Mouse (Mus musculus): Measurements from ENCODE around the gene Uba5. TPM values are rescaled to one million over a fixed set of nuclear protein-coding genes. Genes with fewer than 3 reads are reported as not detected.

The Uba5 gene
- polyA plus RNA-seq (2012; ENCODE audit: insufficient read depth, insufficient read length, missing spikeins) = 15.2 and 21.2 TPM in 2 replicates

DNA sequence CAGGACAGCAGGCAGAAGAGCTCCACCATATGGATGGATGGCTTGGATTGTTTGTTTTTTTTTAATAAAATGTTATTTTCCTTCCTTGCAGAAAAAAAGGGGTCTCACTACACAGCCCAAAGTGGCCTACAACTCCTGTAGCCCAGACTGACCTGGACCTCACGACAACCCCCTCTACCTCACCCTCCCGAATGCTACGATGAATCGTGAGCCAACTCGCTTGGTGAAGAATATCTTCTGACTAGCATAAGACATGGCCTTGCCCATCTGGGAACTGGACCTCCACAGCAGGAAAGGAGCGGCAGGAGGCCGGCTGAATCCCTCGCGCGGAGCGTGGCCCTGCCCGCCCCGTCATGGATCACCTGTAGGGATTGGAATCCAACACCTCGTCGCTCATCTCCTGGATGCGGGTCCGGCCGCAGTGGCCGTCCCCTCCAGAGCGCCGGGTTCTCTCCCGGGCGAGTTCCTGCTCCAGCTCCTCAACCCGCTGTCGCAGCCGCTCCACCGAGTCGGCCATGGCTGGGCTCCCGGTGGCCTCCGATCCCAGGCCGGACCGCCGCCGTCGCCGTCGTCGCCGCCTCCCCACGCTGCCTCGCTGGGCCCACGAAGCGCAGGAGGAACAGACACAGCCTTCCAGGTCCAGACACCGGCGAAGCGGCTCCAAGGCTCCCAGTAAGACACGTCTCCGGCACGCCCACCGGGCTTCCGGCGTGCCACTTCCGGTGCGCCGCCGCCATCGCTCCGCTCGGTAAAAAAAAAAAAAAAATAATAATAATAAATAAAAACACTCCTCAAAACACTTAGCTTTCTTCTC lies at the start of gene Uba5:
Gene Uba5, minus strand, starts transcription at position 705 of the 814 bp plus-strand sequence.
- H3K27ac ChIP-seq (replicated peaks; ENCODE audit: low read depth, low read length) = peak within 1 kb of the TSS; percentile 93
- H3K4me1 ChIP-seq (ENCODE audit: control insufficient read depth, insufficient read depth, insufficient read length, low read length) = peaks cover 5% of the 10 kb centered on the region; the same call in 1 of the 2 replicates
- peak within 1 kb of the TSS; percentile 82 for H3K4me3 ChIP-seq (ENCODE audit: insufficient read depth, low read depth, low read length)

DNA sequence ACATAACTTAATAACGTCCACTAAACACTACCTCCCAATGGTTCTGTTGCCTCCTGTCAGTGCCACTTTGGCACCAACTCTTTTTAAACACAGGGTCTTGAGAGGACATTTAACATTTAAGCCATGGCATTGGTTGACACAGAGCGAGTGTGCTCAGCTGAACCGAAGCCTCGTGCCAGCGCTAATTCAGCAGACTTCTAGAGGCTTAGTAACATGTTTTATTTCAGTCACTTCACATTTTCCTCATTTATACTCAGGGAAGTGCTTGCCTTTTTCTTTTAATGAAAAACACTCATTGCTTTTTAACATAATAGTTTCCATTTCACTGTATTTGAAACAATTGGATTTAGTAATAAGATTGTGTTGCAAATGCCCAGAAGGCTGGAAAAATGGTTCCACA lies 46.2 kb upstream of the Uba5 start:
- H3K27ac ChIP-seq (replicated peaks; ENCODE audit: low read depth, low read length) = no peak overlapping the region
- H3K4me3 ChIP-seq (ENCODE audit: insufficient read depth, low read depth, low read length) = no peak overlapping the region
- H3K4me1 ChIP-seq (ENCODE audit: control insufficient read depth, insufficient read depth, insufficient read length, low read length) = no peaks in the 10 kb centered on the region

DNA sequence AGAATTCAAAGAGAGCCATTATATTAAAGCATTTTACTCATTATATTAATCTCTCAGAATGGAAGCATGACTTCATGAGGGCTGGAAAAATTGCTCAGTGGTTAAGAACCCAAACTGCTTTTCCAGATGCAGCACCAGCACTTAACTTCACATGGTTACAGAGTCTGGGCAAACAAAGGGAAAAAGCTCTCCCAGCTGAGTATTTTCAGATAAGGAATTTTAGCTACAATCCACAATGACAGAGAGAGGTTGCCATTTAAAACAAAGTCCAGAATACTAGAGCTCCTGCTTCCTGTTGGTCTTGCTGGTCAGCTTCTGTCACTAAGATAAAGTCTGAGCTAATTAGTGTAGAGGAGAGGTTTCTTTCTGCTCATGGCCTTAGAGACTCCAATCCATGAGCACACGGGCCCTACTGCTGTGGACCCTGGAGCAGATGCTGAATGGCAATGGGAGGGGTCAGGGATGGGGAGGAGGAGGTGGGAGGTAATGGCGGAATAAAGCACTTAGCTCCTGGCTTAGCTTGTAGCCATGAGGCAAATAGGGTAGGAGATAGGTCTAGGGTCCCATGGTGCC lies 45.7 kb upstream of the Uba5 start:
- no peak overlapping the region for H3K27ac ChIP-seq (replicated peaks; ENCODE audit: low read depth, low read length)
- H3K4me1 ChIP-seq (ENCODE audit: control insufficient read depth, insufficient read depth, insufficient read length, low read length) = no peaks in the 10 kb centered on the region

DNA sequence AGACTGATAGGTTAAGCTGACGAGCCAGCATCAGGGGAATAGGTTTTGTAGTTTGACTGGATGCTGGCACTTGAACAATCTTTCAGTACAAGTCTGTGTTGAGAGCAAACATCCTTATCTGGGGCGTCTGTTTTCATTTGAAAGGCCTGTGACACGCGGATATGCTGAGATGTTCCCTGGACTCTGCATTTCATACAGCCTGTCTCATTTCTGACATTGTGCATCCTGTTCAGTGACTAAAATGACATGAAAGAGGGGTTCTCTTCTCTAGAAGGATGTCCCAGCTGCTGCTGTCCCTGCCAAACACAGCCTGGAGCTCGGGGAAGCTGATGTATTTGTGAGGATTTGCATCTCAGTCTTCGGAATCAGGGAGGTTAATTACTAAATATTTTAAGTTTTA lies 44.5 kb upstream of the Uba5 start:
- Histone ChIP-seq H3K4me3 (ENCODE audit: insufficient read depth, low read depth, low read length) (no peak overlapping the region), H3K27ac (replicated peaks; ENCODE audit: low read depth, low read length) (no peak overlapping the region), H3K4me1 (ENCODE audit: control insufficient read depth, insufficient read depth, insufficient read length, low read length) (no peaks in the 10 kb centered on the region)

More for the DNA sequence above, 45.7 kb upstream of the Uba5 start:
- no peak overlapping the region for H3K4me3 ChIP-seq (ENCODE audit: insufficient read depth, low read depth, low read length)

DNA sequence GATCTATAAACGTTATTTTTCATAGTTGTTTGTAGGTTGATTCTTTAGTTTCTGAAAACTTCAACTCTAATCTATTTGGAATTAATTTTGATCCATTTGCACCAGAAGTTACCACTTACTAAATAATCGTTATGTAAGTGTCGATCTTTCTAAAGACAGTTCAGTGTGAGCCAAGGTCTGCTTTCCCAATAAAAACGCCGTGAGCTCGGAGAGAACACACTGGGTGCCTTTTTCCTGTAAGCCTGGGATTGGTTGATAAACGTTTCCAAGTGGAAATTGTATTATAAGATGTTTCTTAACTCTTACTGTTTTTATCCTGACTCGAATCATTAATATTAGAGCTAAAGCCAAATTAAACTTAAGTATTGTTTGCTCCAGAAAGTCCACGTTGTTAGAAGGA lies 44.0 kb upstream of the Uba5 start:
- H3K27ac ChIP-seq (replicated peaks; ENCODE audit: low read depth, low read length) = no peak overlapping the region
- H3K4me1 ChIP-seq (ENCODE audit: control insufficient read depth, insufficient read depth, insufficient read length, low read length) = no peaks in the 10 kb centered on the region

DNA sequence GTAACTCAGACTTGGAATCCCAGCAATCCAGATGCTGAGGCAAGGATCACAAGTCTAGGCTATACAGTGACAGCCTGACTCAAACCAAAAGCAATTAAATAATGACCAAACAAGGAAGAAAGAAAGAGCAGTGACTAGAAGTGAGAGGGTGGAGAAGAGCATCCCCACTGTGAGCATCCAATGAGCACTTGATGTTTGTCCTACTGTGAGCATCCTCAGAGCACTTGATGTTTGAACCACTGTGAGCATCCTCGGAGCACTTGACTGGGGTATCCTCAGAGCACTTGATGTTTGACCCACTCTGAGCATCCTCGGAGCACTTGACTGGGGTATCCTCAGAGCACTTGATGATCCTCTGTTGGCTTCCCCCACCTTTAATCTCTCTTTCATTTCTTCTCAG lies 42.1 kb upstream of the Uba5 start:
- no peaks in the 10 kb centered on the region for H3K4me1 ChIP-seq (ENCODE audit: control insufficient read depth, insufficient read depth, insufficient read length, low read length)
- no peak overlapping the region for H3K27ac ChIP-seq (replicated peaks; ENCODE audit: low read depth, low read length)
- H3K4me3 ChIP-seq (ENCODE audit: insufficient read depth, low read depth, low read length) = no peak overlapping the region

More for the DNA sequence above, 44.0 kb upstream of the Uba5 start:
- H3K4me3 ChIP-seq (ENCODE audit: insufficient read depth, low read depth, low read length) = no peak overlapping the region

DNA sequence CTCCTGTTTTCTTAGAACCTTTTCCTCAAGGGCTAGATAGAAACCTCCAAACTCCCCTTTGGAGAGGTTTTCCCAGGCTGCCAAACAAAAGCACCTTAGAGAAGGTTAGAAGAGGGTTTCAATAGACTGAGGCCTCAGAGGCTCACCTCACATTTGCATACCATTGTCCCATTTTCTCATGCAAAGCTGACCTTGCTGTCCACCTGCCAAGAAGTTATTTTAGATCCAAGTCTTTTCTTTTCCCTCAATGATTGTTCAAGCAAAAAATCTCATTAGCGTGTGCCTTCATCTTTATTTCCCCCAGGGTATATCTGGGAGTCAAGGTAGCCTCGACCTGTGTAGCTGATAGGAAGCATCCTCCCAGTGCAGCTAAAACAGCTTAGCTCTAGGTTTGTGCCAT lies 40.0 kb upstream of the Uba5 start:
- Histone ChIP-seq H3K4me3 (ENCODE audit: insufficient read depth, low read depth, low read length) (no peak overlapping the region), H3K27ac (replicated peaks; ENCODE audit: low read depth, low read length) (no peak overlapping the region), H3K4me1 (ENCODE audit: control insufficient read depth, insufficient read depth, insufficient read length, low read length) (no peaks in the 10 kb centered on the region)

DNA sequence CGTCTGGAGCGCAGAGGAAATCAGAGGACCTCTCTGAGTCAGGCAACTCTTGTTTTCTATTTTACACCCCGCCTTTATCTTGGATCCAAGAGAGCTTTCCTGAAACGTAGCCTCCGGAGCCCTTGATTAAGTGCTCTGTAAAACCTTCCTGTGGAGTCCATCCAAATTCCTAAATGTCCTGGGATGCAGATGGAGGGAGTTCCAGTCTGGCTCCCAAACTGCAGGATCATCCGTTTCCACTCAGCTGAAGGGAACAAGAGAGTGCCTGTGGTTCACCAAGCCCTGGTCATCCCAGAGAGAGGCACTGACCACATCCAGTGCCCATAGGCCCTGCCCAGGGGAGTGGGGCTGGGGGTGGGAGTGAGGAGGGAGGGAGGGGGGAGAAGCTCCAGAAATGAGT lies 39.4 kb upstream of the Uba5 start:
- no peaks in the 10 kb centered on the region for H3K4me1 ChIP-seq (ENCODE audit: control insufficient read depth, insufficient read depth, insufficient read length, low read length)
- no peak overlapping the region for H3K27ac ChIP-seq (replicated peaks; ENCODE audit: low read depth, low read length)
- H3K4me3 ChIP-seq (ENCODE audit: insufficient read depth, low read depth, low read length) = no peak overlapping the region

DNA sequence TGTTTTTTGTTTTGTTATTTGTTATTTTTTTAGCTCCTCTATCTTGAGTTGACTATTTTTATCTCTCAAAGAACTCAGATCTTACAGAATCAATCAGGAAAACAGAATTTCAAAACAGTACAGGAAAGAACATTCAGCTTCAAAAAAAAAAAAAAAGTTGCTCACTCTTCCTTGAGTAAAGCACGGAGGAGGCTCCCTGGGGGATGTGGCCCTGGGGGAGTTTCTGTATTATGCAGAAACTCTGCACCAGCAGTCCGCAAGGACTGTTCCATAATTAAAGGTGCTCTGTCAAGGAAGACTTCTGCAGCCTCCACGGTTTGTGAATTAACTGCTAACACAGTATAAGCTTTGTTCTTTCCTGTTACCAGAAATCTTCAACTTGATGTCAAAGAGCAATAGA lies 38.5 kb upstream of the Uba5 start:
- no peaks in the 10 kb centered on the region for H3K4me1 ChIP-seq (ENCODE audit: control insufficient read depth, insufficient read depth, insufficient read length, low read length)
- no peak overlapping the region for H3K27ac ChIP-seq (replicated peaks; ENCODE audit: low read depth, low read length)
- H3K4me3 ChIP-seq (ENCODE audit: insufficient read depth, low read depth, low read length) = no peak overlapping the region

DNA sequence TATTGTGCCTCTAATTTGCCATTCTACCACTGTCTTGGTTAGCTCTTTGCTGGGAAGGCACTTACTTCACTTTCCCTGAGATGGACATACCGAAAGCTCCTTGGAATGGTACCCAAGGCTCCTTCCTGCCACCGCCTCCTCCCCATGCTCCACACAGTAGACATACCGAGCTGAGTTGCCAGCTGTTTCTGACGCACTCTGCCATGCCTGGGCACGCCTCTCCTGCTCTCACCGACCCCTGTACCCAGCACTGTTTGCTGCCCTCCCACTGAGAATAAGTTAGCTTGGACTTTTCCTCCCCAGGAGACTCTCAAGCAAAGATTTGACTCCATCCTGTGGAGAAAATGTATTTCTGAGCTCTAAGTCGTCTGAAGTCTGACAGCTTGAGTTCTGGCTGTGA lies 37.9 kb upstream of the Uba5 start:
- Histone ChIP-seq H3K4me3 (ENCODE audit: insufficient read depth, low read depth, low read length) (no peak overlapping the region), H3K4me1 (ENCODE audit: control insufficient read depth, insufficient read depth, insufficient read length, low read length) (no peaks in the 10 kb centered on the region), H3K27ac (replicated peaks; ENCODE audit: low read depth, low read length) (no peak overlapping the region)

DNA sequence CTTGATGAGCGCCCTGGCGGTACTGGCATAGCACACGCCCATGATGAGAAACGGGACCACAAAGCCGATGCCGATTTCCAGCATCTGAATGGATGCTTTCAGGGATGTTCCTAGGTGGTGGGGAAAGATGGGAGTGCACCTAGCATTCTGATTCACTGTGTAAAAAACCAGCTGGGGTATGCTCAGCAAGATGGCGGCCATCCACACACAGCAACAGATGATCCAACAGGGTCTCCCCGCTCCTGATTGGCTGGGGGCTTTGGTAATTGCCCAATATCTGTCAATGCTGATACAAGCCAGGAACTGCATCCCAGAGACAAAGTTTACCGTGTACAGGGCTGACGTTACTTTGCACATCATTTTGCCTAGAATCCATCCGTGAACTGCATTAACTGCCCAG lies 36.1 kb upstream of the Uba5 start:
- no peaks in the 10 kb centered on the region for H3K4me1 ChIP-seq (ENCODE audit: control insufficient read depth, insufficient read depth, insufficient read length, low read length)
- no peak overlapping the region for H3K4me3 ChIP-seq (ENCODE audit: insufficient read depth, low read depth, low read length)
- no peak overlapping the region for H3K27ac ChIP-seq (replicated peaks; ENCODE audit: low read depth, low read length)

DNA sequence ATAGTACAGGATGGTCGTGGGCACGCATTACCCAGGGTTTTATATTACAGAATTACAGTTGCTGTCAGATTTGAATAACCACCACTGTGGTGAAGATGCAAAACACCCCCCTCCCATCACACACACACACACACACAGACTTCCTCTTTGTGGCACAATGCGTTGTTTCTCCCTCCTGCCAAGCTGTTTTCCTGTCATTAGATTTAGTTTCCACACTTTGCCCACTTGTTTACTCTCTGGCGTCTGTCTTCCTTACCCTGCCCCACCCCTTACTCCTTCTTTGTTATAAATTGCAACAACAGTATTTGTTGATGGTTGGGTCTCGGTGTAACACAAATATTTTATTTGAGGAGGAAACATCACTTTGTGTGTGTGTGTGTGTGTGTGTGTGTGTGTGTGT lies 35.3 kb upstream of the Uba5 start:
- no peaks in the 10 kb centered on the region for H3K4me1 ChIP-seq (ENCODE audit: control insufficient read depth, insufficient read depth, insufficient read length, low read length)
- no peak overlapping the region for H3K4me3 ChIP-seq (ENCODE audit: insufficient read depth, low read depth, low read length)
- H3K27ac ChIP-seq (replicated peaks; ENCODE audit: low read depth, low read length) = no peak overlapping the region

DNA sequence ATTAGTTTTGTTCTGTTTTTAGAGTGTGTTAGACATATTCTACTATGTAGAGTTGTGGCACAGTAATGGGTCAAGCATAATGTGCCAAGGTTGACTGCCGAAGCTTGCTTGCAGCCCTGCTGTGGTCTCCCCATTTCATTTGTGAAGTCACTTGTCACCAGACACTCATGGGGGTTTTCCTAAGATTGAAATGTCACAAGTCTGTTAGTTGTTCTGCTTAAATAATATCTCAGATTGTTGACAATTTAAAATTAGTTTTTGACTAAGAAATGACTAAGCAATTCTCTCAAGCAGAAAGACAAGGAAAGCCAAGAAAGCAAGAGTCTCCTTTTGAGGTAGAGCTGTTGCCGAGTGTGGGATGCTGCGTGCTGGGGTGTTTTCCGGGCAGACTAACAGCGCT lies 30.0 kb upstream of the Uba5 start:
- Histone ChIP-seq H3K4me1 (ENCODE audit: control insufficient read depth, insufficient read depth, insufficient read length, low read length) (peaks cover 2% of the 10 kb centered on the region; the same call in 1 of the 2 replicates), H3K4me3 (ENCODE audit: insufficient read depth, low read depth, low read length) (no peak overlapping the region), H3K27ac (replicated peaks; ENCODE audit: low read depth, low read length) (no peak overlapping the region)

DNA sequence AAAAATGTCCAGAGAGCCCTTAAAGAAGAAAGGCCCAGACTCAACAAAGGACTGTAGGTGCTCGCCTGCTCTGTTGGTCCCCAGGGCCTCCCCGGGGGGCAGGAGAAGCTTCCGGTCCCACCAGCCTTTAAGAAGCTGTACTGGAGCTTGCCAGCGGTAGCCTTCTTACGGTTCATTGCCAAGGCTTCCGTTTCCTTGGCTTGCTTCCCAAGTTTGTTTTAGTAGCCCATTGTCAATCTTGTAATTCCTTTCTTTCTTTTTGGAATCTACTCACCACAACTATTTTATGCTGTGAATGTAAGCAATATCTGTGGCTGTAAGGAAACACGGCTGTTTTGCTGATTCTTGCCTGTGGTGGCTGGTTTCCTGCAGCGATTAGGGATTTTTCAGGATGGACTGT lies 25.6 kb upstream of the Uba5 start:
- Histone ChIP-seq H3K4me1 (ENCODE audit: control insufficient read depth, insufficient read depth, insufficient read length, low read length) (peaks cover 2% of the 10 kb centered on the region; the same call in 1 of the 2 replicates), H3K27ac (replicated peaks; ENCODE audit: low read depth, low read length) (0 out of 2 replicates have a peak overlapping the region, but pooled peaks have one; percentile 42), H3K4me3 (ENCODE audit: insufficient read depth, low read depth, low read length) (no peak overlapping the region)

DNA sequence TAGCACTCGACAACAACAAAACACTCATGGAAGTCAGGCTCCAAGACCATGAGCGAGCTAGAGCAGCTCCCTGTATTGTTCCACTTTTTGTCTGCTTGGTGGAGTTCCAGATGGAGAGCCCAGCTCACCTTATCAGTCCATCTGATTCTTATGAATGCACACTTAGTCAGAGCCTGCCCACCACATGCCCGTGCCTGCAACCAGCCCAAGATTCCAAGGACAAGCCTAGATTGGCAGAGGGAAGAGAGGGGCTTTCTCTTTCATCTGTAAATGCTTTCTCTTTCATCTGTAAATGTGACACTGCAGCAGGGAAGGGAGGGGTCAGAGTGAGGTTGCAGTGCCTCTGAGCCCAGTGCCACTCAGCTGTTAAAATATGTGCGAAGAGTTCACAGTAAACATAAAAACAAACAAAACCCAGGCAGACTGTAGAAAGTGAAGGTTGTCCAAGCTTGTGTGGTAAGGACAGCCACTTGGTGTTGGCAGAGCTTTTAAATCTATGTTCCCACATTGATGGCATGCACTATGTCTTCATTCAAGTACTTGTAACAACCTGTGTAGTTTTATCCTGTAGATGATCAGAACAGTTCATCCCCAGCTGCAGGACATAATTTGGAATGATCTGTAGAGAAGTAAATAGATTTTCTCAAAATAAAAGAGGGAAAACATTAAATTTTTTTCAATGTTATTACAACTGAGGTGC lies 22.9 kb upstream of the Uba5 start:
- Histone ChIP-seq H3K4me1 (ENCODE audit: control insufficient read depth, insufficient read depth, insufficient read length, low read length) (peaks cover 2% of the 10 kb centered on the region; the same call in 1 of the 2 replicates), H3K4me3 (ENCODE audit: insufficient read depth, low read depth, low read length) (no peak overlapping the region)

More for the DNA sequence above, 22.9 kb upstream of the Uba5 start:
- H3K27ac ChIP-seq (replicated peaks; ENCODE audit: low read depth, low read length) = no peak overlapping the region

All from brown adipose tissue, adult 24 weeks (tissue).